Mouse (Mus musculus): ENCODE measurements around the gene Dlst. TPM values are rescaled to one million over a fixed set of nuclear protein-coding genes. Genes with fewer than 3 reads are reported as not detected.

Gene Dlst
- total RNA-seq, 1 experiment from 2014 or later = 173 TPM

DNA sequence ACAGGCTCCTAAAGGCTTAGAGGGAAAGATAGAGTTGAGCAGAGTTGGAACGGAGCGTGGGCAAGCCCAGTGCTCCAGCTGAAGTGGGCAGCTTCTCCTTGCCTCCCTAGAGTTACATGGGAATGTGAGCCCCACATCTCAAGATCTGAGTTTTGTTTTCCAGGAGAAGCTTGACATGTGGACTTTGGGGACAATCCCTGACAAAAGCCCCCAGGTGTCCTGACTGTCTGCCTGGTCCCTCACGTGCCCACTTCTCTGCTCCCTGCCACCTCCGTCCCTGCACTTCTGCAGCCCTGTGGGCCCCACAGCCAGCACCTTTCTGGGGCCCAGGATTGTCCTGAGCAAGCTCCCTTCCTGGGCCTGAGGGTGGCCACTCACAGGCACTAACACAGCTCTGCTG lies 34.2 kb downstream of the Dlst start:
- no peak for ATAC-seq (ENCODE audit: extremely low read depth, insufficient number of reproducible peaks, low FRiP score, poor library complexity, severe bottlenecking)

DNA sequence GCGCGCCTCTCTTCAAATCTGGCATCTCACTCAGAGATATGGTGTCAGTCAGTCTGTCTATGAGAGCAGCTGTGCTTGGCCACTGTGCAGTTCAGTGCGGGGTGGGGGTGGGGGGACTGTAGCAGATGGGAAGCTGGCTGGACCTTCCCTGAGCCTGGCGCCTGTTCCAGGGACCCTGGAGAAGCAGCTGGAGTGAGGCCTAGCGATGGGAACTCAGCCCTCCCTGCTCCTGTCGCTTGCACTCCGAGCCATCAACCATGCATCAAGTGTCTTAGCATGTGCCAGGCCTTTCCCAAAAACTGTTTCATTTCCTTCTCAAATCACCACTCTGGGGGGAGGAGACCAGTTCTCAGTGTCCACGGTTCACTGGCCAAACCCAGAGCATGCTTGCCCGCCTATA lies 35.0 kb downstream of the Dlst start:
- no peak for ATAC-seq (ENCODE audit: extremely low read depth, insufficient number of reproducible peaks, low FRiP score, poor library complexity, severe bottlenecking)

DNA sequence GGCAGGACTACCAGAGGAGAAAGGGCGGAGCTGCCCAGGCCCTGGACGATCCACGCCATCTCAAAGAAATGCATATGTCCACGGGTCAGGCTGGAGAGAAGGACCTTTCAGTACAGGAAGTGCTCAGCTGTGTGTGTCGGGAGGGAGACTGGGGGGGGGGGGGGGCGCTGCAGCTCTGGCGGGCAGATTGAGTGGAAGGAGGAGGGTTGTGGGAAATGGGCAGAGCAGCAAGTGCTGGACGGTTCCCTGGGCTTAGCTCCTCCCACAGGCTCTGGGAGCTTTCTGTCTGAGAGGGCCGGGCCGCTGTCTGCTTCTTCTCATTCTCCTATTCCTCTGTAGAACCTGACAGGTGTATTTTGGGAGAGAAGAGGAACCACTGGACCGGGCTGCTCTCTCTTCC lies 35.7 kb downstream of the Dlst start:
- ATAC-seq (ENCODE audit: extremely low read depth, insufficient number of reproducible peaks, low FRiP score, poor library complexity, severe bottlenecking) = no peak

DNA sequence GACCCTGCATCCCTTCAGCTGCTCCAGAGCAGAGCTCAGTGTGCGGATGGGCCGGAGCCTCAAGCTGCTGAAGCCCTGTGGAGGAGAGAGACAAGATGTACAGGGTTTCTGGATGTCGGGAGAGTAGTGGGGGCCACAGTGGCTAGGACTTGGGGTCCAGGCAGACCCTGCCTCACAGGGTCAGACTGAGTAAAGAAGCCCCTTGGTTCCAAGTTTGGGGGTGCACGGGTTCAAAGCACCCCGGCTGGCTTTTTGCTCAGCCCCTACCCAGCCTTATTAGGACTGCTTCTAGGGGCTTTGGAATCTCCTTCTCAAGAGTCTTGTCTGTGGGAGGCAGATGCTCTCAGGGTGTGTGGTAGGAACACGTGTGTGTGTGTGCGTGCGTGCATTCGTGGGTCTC lies 36.2 kb downstream of the Dlst start:
- ATAC-seq (ENCODE audit: extremely low read depth, insufficient number of reproducible peaks, low FRiP score, poor library complexity, severe bottlenecking) = no peak

DNA sequence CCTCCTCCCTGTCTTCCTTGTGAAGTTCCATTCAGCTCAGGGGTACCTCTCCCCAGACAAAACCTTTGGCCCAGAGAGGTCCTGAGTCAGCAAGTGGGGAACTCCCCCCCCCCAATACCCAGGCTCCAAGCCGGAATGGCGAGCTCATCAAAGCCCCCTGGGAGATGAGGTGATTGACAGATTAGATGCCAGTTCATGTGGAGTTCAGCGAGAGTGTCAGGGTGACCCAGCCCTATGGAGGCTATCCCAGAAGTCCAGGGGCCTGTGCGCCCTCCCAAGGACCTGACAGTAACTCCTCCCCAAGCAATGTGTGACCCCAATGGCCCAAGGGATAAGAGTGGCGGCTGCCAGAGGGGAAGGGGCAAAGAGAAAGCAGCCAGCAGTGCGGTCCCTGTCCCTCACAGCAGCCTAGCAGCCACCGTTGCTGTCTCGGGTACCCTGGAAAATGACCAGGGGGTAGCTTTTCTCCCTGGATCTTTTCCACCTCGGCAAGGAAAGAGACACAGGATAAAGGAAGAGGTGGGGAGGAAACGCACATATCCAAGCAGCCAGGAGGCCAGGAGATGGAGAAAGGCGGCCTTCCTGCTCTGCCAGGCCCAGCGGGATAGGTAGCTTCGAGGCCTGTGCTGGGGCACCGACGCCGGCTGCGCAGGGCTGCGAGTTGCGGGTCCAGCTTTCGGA lies 39.8 kb downstream of the Dlst start:
- ATAC-seq (ENCODE audit: extremely low read depth, insufficient number of reproducible peaks, low FRiP score, poor library complexity, severe bottlenecking) = no peak

DNA sequence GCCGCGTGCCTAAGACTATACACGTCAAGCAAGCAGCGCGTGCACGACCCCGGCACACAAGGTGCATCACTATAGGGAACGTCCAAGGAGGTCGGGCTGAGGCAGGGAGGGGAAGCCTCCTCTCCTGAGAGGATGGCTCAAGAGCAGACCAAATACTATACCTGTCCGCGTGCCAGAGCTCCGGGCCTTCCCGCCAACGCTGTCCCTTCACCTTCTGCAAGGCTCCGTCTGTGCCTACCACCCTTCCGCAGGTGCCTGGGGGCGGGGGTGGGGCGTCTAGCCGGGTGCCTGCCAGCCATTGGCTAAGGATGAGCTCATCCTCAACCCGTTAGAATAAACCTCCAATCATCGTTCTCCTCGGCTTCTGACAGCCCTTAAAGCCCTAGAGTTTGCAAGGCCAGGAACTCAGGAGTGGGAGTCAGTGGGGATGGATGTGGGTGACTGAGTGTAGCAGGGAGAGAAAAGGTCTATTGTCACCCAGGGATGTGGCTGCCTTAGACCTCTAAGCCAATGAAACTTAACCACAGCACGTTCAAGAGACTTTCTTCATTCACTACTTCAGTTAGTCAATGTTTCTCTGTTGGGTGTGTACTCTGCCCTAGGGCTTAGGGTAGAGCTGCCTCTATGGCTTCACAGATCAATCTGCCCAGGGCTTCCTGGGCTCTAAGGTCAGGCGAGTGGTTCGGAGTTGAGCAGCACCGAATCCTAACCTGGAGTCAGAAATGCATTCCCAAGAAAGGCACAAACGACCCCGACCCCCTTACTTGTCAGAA lies 40.6 kb downstream of the Dlst start, which contains the start of gene Rps6kl1:
TSS of gene Rps6kl1 (minus strand) at position 263 of the 773 bp plus-strand sequence.
- ATAC-seq (ENCODE audit: extremely low read depth, insufficient number of reproducible peaks, low FRiP score, poor library complexity, severe bottlenecking) = peak; percentile 14; the same call in 1 of the 2 replicates

DNA sequence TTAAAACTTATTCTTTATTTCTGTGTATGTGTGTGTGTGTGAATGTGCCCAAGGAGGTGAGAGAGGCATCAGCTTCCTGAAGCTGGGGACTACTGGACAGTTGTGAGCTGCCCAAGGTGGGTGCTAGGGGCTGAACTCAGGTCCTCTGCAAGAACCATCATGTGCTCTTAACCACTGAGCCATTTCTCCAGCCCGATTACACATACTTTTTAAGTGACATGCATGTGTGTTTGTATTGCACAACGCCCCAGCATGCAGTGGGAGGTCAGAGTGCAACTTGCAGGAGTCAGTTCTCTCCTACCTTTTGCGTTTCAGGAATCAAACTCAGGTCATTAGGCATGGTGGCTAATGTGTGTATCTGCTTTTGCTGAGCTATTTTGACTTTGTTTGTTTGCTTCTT lies 42.4 kb downstream of the Dlst start:
- ATAC-seq (ENCODE audit: extremely low read depth, insufficient number of reproducible peaks, low FRiP score, poor library complexity, severe bottlenecking) = no peak

DNA sequence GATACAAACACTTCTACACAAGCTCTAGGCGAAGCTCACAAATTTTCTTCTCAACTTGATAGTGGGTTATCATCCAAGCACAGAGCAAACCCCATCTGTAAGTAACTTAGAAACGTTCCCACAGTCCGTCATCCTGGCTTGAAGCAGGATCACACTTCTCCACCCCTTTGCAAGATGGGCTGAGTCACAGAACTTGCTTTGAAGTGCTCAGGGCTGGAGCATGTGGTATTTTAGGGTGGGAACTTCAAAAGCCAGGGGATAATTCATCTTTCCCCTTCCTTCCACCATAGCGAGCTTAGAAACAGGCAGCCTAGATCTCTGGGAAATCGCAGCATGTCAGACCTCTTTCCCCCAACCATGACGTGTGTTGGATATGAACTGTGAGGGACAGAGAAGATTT lies 45.7 kb downstream of the Dlst start:
- ATAC-seq (ENCODE audit: extremely low read depth, insufficient number of reproducible peaks, low FRiP score, poor library complexity, severe bottlenecking) = no peak

DNA sequence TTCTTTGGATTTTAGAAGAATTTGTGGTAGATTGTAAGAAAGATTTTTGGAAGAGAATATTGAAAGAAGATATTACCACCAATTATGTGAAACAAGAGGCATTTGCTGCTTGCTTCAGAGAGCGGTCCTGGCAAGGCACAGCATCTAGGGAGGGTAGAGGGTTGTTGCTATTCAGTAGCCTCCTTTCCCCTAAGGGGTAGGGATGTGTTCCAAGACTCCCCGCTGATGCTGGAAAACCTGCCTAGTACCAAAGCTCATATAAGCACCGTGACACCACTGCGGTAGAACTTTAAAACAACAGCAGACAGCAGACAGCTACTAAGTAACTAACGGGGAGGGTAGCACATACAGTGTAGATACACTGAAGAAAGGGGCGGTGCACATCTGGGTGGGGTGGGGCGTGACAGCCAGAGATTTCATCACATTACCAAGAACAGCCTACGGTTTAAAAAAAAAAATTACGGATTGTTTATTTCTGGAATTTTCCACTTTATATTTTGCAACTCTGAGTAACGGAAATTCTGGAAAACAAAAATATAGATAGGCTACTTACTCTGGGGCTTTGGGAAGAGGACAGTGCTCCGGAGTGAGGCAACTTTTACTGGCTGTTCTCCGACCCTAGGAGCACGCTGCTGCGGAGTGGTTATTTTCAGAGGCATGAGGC lies 47.3 kb downstream of the Dlst start:
- no peak for ATAC-seq (ENCODE audit: extremely low read depth, insufficient number of reproducible peaks, low FRiP score, poor library complexity, severe bottlenecking)

DNA sequence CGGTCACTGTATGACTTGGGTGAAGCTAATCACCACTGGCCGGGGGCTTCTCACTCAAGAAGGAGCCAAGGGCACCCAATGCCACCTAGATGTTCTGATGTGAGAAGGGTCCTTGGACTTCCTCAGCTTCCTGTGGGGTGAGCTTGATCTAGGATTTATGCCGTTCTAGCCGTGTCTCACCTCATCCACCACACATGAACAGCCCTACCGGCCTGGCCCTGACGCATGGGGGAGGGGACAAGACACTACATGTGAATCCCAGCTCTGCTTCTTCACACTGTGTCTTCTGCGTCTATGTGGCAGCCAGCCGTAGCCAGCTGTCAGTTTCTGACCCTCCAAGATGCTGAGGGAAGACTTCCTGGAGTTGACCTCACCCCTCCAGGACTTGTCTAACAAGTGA lies 48.2 kb downstream of the Dlst start:
- ATAC-seq (ENCODE audit: extremely low read depth, insufficient number of reproducible peaks, low FRiP score, poor library complexity, severe bottlenecking) = no peak

DNA sequence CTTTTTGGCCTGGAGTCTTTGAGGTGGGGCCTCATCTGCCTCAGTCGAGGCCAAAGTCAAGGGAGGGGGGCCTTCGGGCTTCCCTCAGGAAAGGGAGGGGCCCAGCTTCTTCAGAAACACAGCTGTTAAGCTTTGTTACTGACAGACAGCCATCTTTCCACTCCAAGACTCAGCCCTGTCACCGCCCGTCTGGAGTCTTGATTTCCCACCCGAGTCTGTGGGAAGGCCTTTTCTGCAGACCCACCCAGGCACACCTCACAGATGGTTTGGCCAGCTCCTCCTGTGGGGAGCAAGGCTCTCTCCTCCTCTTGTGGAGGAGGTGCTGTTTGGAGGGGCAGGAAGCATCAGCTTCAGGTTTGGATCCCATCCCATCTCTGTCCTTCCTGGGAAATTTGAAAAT lies 49.0 kb downstream of the Dlst start:
- ATAC-seq (ENCODE audit: extremely low read depth, insufficient number of reproducible peaks, low FRiP score, poor library complexity, severe bottlenecking) = no peak

DNA sequence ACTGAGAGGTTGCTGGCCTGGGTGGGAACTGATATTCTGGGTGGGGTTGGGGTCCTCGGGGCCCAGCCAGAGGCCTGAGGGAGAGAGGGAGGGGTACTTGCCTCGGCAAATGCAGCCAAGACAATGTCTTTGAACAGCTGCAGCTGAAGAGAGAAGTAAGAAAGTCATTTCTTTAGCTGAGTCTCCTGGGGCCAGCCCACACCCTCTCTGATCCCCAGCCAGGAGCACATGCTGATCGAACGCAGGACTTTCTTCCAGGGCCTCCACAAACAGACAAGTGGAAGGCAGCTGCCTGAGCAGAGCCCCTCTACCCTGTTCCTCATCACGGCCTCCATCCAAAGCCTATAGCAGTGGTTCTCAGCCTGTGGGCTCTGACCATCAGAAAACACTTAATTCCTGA lies 54.4 kb downstream of the Dlst start:
- ATAC-seq (ENCODE audit: extremely low read depth, insufficient number of reproducible peaks, low FRiP score, poor library complexity, severe bottlenecking) = no peak

DNA sequence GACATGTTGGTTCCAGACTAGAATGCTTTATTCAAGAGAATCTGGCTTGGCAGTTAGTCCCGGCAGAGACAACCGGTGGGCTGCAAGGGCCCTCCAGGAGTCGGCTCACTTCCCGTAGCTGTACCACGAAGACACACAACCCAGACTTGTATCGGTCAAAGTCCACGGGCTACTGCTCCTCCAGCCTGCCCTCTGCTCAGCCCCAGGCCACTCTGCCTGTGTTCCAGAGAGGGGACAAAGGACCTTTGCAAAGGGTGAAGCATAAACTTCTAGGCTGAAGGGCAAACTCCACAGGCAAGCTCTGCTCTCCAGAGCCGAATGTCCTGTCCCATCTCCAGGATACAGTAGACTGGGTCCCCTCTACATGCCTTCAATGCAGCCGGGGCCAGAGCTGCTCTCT lies 56.0 kb downstream of the Dlst start:
- ATAC-seq (ENCODE audit: extremely low read depth, insufficient number of reproducible peaks, low FRiP score, poor library complexity, severe bottlenecking) = no peak

DNA sequence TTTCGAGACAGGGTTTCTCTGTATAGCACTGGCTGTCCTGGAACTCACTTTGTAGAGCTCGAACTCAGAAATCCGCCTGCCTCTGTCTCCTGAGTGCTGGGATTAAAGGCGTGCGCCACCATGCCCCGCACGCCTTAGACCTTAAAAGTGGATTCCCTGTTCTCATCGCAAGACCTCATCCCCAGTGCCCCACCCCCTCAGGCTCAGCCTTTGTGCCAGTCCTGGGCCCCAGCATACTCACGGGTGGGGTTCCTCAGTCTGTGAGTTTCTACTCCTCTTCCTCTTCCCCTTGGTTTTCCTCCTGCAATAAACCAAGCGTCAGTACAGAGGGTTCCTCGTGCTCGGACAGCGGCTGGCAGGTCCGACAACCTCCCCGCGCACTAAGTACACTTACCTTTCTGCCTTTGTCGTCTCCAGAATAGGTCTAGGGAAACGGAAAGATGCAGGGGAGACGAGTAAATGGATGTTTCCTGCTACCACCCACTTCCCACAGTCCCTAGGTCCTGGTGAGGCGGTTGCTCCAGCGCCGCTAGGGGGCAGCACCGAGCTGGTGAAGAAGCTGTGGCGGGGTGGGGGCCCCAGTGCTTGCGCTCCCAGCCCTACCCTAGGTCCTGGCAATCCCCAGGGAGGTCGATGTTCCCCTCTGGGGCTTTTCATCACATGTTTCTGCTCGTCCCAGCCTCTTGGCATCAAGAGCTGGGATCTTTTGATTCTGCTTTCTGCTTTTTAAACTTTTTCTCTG lies 58.7 kb downstream of the Dlst start:
- ATAC-seq (ENCODE audit: extremely low read depth, insufficient number of reproducible peaks, low FRiP score, poor library complexity, severe bottlenecking) = 0 out of 2 replicates have a peak, but pooled peaks have one; percentile 34

DNA sequence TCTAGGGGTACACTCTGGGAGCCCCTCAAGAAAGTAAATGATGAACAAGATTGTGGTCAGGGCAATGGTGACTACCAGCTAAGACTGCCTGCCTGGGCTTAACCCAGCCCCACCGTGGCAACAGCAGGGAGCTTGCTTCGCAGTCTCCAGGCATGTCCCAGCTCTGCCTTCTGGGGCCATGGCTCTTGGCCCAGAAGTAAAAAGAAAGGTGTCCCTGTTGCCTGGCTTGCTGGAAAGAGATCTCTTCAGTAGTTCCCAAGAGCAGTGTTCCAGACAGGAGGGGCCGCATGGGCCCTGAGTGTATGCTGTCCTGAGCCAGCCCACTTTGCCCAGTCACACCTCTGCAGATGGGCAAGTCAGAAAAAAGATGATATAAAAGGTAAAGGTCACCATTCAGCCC lies 59.2 kb downstream of the Dlst start:
- no peak for ATAC-seq (ENCODE audit: extremely low read depth, insufficient number of reproducible peaks, low FRiP score, poor library complexity, severe bottlenecking)

DNA sequence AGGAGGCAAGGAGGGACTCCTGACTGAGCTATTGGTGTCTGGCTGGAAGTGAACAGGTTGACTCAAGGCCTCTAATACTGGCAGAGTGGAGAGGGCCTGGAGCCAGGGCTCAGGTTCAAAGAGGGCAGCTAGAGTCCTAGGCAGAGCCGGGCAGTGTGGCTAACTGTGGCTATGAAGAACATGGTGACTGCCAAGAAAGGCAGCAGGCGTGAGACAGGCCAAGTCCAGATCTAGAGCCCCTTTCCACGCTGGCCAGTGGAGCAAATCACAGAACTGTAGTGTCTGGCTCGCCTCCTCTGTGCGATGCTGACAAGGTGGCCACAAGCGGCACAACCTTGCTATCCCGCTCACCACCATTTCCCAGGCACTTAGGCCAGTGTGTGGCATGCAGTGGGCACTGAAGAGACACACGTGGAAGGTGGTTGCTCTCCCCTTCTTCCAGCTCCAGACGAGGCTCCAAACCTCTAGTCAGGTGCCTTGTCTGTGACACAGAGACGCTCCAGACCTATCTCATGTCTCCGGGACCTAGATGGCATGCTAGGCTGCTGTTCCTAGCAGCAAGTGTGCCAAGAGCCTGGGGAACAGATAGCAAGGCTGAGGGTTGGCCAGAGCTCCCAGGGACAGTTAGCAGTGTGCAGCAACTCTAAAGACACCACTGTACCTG lies 59.8 kb downstream of the Dlst start:
- no peak for ATAC-seq (ENCODE audit: extremely low read depth, insufficient number of reproducible peaks, low FRiP score, poor library complexity, severe bottlenecking)

DNA sequence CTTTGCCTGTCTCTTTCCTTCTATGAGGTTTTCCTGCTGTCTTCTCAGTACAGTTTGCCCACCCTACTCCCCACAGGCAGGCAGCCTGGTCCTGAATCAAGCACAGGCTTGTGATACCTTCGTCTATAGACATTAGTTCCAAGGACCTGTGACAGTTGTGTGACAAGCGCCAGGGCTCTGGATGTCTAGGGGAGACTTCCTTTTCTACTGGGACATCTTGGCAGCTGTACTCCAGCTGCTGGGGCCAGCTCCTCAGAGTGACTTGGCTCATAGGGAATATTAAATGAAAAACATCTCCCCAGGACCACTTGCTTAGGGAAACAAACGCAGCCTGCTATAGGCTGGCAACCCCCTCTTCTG lies 60.3 kb downstream of the Dlst start:
- ATAC-seq (ENCODE audit: extremely low read depth, insufficient number of reproducible peaks, low FRiP score, poor library complexity, severe bottlenecking) = no peak

DNA sequence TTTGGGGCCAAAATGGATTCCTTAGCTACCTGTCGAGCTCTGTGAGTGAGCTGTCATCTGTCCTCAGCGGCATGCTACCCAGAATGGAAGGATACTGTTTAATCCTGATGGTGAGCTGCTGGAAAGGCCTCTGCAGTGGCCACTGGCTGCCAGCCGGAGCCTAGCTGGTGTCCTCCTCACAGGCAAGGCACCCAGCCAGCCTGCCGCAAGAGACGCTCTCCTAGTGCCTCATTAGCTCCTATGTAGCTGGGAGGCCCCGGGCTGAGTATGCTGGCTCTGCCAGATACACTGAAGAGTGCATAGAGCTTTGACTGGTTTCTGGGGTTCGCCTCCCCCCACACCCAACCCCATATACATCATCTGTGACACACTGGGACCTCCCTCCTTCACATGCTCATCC lies 63.4 kb downstream of the Dlst start:
- no peak for ATAC-seq (ENCODE audit: extremely low read depth, insufficient number of reproducible peaks, low FRiP score, poor library complexity, severe bottlenecking)

DNA sequence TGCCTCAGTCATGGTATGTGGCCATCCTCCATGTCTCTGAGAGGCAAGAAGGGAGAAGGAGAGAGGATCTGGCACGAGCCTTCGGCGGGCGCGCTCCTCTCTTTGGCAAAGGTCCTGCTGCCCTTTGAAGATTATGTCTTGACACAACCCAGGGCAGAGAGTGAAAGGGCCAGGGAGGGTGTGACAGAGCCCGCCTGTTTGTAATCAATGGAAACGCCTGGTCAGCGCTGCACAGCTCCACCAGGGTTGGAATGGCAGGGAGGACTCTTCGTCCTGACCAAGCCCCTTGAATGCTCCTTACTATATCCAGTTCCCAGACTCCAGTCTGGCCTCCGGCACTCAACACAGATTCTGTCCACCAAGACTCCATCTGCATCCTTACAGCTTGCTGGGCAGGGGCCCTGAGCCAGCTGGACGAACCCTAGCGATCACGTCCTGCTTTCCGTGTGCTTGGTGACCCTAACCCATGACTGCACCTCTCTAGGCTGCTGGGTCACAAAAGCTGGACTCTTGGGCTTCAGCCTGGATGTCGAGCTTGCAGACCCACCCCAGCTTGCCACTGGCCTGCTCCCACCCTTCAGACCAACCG lies 64.5 kb downstream of the Dlst start:
- no peak for ATAC-seq (ENCODE audit: extremely low read depth, insufficient number of reproducible peaks, low FRiP score, poor library complexity, severe bottlenecking)

All from neutrophil, adult 5-6 weeks (primary cell).